Mouse (Mus musculus): ENCODE results near the gene AI182371.

Gene AI182371

DNA sequence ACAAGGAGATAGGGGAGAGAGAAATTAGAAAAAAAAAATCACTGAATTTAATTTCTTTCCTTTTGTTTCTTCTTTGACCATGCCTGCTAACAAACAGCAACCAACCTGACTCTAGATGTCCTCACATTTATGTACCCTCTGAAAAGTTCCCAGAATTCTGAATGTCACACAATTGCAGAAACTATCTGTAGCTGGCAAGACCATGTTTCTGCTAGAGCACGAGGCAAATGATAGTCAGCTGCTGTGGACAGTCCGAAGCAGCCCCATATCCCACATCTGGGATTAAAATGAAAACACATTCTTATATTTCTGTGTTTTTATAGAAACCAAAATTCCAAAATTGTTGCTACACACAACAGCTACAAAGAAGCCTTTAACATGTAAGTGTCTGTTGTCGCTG lies at the start of gene AI182371:
Gene AI182371, minus strand, starts transcription at position 101 of the 400 bp plus-strand sequence.
- no peak for DNase-seq (ENCODE audit: low spot score)

DNA sequence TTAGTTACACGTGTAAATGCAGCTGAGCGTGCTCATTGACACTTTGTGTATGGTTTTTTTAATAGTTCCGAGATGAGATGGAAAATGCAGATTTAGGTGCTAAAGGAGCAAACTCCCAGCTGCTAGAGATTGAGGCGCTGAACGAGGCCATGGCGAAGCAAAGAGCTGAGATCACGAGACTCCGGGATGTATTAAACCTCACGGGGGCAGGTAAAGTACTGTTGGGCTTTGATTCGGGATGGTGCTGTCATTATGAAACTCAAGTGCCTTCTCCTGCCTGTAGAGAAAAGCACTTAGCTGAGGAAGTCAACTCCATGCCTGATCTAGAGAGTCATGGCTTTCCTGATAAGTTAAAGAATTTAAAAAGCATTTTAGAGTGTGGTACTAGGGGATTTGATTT lies 47.5 kb upstream of the AI182371 start:
- DNase-seq (ENCODE audit: low spot score), result no peak

DNA sequence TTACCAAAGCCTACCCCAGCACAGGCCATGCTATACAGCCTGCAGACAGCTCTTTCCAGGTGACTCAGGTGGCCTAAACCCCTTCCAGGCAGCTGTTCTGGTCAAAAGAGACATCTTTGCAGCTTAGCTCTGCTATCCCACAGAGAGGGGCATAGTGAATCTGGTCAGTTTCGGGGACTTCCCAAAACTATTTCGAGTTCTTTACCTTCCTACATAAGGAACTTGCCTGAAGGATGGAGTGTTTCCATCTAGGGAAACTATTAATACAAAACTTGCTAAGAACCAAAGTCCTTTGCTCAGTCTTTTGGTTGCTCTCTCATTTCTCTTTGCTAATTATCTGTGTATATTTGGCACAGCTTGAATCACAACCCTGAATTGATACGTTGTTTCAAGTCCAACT lies 40.3 kb upstream of the AI182371 start:
- DNase-seq (ENCODE audit: low spot score), result no peak

DNA sequence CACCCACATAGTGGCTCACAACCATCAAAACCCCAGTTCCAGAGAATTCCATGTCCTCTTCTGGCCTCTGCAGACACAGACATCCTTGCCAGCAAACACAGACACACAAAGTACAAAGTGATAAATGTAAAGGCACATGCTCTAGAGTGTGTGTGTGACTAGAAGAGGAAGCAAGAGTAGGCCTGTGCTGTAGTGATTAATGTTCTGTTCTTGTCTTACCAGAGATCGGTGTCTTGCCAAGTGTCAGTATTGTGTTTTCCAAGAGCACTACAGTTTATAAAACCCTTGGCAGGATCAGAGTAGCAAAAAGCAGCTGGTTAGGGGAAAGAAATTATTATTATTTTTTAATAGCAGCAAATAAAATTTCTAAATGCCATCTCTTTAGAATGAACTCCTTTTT lies 37.2 kb upstream of the AI182371 start:
- DNase-seq (ENCODE audit: low spot score), result no peak

DNA sequence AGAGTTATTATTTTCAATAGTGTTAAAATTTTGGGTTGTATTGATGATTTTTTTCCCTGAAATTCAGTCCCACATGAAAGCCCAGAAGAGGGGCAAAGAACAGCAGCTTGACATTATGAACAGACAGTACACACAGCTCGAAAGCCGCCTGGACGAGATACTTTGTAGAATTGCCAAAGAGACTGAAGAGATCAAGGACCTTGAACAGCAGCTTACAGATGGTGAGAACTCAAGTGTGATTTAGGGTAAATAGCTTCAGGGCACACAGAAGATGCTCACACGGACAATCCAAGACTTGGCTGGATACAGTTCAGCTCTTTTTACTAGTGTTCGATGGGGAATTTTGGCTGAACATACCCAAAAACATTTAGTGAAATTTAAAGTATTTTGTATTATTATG lies 32.5 kb upstream of the AI182371 start:
- no peak for DNase-seq (ENCODE audit: low spot score)

DNA sequence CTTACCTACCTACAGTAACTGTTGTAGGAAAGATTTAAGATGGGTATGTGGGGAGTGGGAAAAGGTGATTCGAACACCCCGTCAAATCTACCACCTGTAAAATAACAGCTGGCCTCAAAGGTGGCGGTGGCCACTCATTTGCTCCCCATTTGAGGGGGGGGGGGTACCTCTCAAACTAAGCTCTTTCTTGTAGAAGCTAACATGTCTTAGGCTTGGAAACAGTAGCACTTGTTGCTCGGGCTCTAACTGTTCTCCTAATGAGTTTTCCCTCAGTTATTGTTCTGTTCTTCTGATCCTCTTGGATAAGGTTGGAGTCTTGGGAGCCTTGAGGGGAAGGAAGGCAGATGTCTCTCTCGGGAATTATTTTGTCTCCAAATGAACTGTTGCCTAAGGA lies 31.3 kb upstream of the AI182371 start:
- no peak for DNase-seq (ENCODE audit: low spot score)

DNA sequence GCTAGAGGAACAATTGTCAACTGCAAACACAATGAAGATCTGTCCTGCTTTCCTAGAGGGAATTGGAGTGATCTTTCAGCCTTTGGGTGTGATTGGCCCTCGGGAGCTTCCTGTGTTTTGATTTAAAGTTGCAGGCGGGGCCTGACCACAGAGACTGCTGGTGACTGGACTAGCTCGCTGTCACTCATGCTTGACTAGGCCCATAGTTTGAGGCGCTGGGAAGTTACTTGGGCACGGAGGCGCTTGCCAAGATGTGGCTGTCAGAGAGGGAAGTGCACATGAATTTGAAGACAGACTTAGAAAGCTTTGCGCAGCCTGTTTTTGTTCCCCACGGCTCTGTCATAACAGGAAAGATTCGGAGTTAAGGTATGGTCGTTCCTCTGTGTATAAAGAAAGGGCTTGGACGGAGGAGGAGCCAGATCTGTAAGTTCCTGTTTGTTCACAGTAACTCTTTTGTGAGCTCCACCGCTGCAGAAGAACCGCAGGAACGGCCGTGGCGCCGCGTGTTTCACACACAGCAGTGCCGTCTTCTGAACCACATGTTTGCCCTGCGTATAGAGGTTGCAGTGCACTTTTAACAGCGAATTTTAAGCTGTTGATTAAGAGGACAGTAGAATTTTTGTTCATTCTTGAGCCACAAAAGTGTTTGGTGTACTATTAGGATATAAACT lies 30.8 kb upstream of the AI182371 start:
- peak; percentile 81 for DNase-seq (ENCODE audit: low spot score)

DNA sequence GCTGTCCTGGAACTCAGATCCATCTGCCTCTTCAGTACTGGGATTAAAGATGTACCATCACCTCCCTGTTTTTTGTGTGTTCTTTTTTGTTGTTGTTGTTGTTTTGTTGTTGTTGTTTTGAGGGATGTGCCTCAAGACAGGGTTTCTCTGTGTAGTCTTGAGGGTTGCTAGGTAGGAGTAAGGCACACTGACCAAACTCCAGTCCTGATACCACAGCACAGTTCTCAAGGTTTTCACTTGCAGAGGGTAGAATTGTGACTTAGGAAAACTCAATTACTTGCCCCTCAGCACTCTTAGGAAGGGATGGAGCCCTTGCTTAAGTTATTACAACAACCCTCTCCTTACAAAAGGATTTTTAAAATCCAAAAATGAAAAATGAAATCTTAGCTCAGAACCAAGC lies 30.1 kb upstream of the AI182371 start:
- DNase-seq (ENCODE audit: low spot score), result no peak

DNA sequence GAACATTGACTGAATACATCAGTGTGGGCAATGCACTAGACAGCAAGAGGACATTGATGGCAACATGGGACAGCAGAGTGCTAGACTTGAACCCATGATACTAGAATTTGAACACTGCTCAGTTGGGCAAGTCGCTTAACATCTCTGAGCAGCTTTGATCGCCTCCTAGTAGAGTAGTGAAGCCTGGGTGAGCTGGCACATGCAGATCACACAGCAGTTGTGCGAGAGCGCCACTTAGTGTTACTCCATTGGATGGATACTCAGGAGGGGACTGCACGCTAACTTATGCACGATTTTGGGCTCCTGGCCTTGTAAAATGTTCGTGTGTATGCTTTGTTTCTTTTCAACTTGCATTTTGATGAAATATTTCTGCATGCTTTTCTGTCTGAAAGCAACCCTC lies 23.4 kb upstream of the AI182371 start:
- no peak for DNase-seq (ENCODE audit: low spot score)

DNA sequence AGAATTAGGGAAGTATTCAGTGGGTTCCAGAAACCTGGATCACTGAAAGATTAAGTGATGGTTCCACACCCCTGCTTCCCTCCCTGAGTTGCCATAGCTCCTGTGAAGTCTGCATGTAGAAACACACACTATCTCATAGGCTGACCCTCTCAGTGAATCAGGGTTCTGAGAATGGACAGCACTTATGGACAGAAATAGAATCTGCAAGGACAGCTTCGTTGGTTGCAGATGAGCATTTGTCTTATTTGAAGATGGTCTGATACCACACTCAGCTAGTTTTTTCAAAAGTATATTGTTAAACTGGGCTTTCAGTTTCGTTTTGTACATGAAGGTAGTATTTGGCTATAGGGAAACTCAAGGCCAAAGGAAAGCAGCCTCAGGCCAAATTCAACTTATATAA lies 9.2 kb upstream of the AI182371 start:
- no peak for DNase-seq (ENCODE audit: low spot score)

DNA sequence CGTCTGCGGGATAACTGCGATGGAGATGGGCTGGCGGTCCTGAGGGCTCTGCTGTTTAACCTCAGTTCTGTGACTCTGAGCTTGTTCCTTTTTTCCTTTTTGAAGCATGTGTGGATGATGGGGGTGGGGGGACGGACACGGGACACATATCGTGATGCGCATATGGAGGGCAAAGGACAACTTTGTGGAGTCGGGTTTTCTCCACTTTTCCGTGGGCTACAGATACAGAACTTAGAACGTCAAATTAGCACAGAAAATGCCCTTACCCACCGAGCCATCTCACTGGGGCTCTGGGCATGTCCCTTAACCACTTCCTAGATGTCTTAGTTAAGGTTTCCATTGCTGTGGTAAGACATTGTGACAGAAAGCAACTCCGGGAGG lies 8.6 kb upstream of the AI182371 start:
- DNase-seq (ENCODE audit: low spot score), result no peak

DNA sequence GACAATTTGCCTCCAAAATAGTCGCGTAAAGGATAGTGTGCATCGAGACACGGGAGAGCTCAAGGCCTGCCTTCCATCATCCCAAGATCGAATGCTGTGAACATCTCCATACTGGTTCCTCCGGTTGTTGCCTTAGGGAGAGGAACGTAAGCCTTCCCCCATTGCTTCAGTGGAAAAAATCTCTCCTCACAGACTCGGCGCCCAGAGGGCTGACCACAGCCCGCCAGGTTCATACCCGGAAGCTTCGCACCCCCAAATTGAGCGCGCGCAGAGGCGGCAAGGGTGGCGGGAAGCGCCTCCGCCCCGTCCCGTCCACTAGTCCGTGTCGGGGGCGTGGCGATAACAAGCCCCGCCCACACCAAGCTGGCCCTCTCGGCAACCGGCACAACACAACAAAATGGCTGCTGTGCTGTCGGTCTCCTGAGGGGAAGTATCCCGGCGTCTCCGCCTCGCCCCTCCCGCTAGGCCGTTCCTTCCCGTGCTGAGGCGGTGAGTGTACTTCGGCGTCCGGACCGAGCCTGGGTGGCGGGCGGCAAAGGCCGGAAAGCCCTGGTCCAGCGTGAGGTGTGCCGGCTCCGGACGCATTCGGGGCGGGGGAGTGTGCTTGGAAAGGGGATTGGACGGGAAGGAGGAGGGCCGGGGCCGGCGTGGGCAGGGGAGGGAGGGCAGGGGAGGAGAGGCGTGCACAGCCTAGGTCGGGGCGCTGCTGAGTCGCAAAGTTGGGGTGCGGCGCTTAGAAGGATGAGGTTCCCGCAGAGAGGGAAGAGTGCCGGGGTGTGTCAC lies 8.0 kb upstream of the AI182371 start, which contains the start of gene Cntrl:
Gene Cntrl, plus strand, starts transcription at position 352 of the 783 bp plus-strand sequence.
- DNase-seq (ENCODE audit: low spot score), result peak; percentile 83

DNA sequence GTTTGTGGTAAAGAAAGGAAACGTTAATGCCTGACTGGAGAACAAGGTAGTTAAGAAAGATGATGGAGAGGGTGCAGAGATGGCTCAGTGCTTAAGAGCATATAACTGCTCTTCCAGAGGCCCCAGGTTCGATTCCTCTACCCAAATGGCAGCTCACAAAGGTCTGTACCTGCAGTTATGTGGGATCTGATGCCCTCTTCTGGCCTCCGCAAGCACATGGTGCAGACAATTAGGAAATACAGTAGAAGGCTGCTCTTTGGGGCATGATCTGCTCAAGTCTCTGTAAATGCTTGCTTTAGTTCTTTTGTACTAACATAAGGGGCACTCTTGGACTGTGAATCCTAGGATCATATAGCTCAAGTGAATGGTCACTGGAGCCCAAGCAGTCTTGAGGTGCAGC lies 7.4 kb upstream of the AI182371 start:
- no peak for DNase-seq (ENCODE audit: low spot score)

DNA sequence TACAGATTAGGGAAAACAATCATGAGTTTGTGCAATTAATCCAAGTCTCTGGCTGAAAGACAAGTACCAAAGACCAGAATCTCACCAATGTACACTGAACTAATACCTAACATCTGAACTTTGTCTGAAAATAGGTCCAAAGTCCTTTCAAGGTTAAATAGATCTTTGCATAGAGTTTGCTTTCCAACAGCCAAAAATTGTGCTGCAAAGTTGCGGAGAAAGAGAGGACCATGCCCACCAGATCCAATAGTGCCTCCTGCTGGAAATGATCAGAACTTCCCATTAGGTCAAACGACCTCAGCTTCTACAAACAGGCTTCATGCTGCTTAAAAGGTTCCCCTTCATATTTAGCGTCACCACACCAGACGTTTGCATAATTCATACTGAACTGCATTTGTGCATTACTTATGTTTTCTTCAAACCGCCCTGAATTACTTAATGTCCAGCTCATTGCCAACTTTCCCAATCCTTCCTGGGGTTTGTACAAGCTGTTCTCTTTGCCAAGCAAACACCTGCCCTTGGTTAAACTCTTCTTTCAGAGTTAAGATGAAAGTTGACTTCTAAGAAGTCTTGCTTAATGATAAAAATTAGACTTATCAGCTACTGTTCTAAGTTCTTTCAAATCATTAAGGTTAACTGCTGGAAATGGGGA lies 6.8 kb upstream of the AI182371 start:
- DNase-seq (ENCODE audit: low spot score), result no peak

DNA sequence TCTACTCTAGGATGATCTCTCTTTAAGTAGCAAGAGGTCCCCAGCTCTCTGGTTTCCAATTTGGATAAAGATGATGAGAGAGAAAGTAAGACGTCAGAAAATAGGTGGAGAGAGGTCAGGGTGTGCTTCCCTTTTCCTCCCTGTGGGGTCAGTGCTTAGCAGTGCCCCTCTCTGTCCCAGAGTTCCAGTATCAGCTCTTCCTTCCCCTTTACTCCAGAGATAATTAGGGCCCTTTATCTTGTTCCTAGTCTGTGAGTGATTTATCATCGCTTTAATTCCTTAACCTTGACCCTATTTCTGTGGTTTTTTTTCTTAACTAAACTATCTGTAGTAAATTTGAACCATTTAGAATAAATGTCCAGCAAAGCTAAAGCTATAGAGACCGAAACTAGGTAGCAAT lies 3.5 kb upstream of the AI182371 start:
- no peak for DNase-seq (ENCODE audit: low spot score)

DNA sequence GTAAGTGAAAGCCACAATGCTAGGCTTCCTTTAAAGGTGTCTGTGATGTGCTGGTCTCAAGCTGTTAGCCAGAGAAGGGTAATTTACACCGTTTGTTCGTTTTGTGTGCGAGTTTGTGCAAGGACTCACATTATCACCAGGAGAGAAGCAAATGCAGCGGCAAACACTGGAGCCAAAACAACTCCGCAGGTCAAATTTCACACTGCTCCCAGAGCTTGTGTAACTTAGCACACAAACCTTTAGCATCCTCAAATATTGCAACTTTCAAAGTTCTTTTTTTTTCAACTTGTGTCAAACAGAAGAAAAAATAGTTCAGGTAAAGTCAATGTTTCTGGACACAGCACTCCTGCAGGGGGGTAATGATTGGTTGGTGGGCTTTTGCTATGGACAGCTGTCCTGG lies 2.2 kb upstream of the AI182371 start:
- no peak for DNase-seq (ENCODE audit: low spot score)

DNA sequence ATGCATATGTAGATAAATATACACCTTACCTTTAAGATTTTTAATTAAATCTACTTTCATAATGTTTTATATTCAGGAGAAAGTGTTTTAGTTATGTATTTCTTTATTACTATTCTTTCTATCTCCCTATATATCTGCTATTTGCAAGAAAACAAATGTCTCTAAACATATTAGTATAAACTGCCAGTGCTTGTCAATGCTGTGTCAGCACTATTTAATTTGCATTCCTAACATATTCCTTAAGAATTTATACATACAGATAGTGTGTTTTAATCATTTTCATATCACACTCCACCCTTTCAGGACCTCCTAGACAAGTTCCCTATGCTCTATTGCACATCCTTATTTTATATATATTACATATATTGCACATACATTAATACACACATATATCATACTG lies 1.4 kb upstream of the AI182371 start:
- no peak for DNase-seq (ENCODE audit: low spot score)

DNA sequence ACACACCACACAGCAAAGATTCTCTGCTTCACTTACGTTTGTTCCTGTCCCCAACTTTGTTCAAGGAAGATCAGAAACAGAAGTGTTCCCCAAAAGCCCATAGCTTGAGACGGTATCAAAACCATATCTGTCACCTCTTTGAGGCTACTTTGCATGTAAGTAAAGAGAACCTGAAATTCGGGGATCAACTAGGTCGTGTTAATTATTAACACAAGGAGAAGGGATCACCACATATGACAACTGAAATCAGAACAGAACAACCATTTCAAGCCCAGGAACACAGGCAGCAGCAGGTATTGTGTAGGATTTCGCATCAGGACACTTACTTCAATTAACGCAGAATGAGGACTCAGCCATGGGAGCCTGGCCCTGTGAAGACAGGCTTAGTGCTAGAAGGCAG lies 814 bp downstream of the AI182371 start:
- DNase-seq (ENCODE audit: low spot score), result no peak

DNA sequence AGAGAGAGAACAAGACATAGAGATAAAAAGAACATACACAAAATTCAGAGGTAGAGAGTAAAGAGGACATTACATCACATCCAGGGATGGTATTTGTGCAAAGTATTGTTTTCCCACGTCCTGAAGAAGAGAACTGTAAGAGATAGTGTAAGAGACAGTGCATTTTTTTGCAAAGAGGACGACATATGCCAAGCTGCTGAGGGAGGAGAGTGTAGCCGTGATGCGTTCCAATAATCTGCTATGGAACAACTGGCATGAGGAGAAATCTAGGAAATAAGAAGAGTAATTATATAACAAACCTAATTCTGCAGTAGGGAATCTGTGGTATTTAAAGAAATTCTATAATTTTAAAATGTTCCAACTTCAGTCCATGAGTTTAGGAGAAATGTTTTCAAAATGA lies 13.9 kb downstream of the AI182371 start:
- DNase-seq (ENCODE audit: low spot score), result no peak

DNA sequence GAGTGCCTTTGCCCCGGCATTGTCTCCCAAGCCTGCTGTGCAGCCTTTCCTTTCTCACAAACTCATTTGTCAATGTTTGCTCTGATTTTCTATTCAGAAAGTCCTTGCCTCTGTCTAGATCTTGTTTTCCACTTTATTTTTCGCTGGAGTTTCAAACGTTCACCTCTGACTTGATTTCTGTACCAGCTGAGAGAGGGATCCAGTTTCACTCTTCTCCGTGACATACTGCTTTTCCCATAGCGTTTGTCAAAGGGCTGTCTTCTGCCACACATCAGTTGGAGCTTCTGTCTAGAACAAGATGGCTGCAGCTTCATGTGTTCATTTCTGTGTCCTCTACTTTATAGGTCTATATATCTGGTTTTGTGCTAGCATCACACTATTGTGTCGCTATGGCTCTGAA lies 22.2 kb downstream of the AI182371 start:
- no peak for DNase-seq (ENCODE audit: low spot score)

DNA sequence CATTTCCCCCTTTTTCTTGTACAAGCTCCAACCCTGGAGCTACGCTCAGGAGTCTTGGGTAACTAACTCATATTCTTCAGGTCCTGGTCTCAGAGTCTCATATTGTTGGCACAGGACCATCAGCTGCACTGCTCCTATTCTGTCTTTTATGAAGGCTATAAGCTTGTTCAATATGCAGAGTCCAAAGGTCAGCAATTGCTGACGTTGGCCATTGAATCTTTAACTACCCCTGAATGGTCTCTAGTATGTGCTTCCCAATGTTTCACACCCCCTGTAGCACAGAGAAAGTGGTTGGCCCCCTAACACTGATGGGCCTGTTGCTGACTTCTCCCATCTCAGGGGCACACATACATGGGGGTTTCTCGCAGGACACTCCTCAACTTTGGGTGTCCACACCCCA lies 27.0 kb downstream of the AI182371 start:
- DNase-seq (ENCODE audit: low spot score), result no peak

DNA sequence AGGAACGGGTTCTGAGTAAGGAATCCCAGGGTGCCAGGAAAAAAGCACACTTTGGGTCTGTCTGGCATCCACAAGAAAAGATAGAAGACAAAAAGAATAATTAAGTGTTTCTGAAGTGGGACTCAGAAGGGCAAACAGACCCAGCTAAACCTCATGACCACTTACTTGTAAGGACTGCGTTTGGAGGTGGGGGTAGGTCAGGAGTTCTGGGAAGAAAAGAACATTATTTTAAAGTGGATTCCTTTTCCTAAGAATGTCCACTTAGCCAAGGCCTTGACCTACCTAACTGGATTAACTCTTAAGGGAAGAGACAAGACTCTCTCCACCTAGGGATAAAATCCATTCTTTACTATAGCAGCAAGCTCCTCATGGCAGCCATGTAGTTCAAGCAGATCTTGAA lies 28.8 kb downstream of the AI182371 start:
- DNase-seq (ENCODE audit: low spot score), result no peak

DNA sequence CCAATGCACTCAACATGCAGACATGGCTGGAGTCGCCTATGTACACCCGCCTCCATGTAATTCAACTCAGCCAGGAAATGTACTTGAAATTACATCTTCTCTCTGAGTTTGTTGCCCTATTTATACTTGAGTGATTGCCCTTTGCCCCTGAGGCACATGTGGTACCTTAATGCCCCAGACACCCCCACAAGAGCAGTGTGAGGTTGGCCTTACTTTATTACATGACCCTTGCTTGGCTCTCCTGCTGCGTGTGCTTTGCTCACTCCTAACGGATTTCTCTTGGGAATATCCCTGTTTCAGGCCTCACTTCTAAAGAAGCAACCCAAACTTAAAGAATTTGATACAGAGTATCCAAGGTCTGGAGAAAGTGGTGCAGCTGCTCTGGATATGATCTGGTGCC lies 31.1 kb downstream of the AI182371 start:
- DNase-seq (ENCODE audit: low spot score), result no peak

All from urinary bladder, postnatal 10 days (tissue).